In genomic region chr5:36489225-36489624, GRCm38 (mm10) we compare ENCODE assay signal across 8 mouse cellular contexts. TPM values are rescaled to one million over a fixed set of nuclear protein-coding genes. Genes with fewer than 3 reads are reported as not detected.
DNase-seq lines count a peak whose midpoint lies in the region.

No protein-coding gene starts in this region.

- peak; percentile 31 for DNase-seq in heart, adult 8-10 months (ENCODE audit: low spot score)
- no peak for DNase-seq in heart, adult 11 months
- peak; percentile 28 for DNase-seq in thymus, postnatal 25 days
- no peak for DNase-seq in thymus, adult 18-20 months
- DNase-seq in kidney, postnatal 14 days: peak; percentile 57
- DNase-seq in testis, postnatal 10 days (ENCODE audit: low spot score): peak; percentile 63
- DNase-seq in layer of hippocampus, postnatal 25 days (ENCODE audit: extremely low spot score in 1 of 2, low spot score in 1 of 2): no peak
- no peak for DNase-seq in gastrocnemius, postnatal 10 days

RNA-seq across cellular contexts. Expression of gene Ccdc96, which starts 4.8 kb away (rescaled TPM):
- total RNA-seq in heart, adult 8-10 months (2022): under 1 TPM; 0.25 to 0.49 (median 0.31) TPM
- 1 to 10 TPM; 1.1 to 1.5 TPM for total RNA-seq in layer of hippocampus, postnatal 25 days (2021)
- total RNA-seq in gastrocnemius, postnatal 10 days (2021): under 1 TPM; 0.12 to 0.16 TPM

RNA-seq across cellular contexts. Expression of gene Tada2b, which starts 5.1 kb away (rescaled TPM):
- total RNA-seq in heart, adult 8-10 months (2022): 10 to 100 TPM; 13.8 to 17.5 (median 15.3) TPM
- total RNA-seq in layer of hippocampus, postnatal 25 days (2021): 10 to 100 TPM; 32.6 to 34.1 TPM
- 10 to 100 TPM; 12.0 to 12.1 TPM for total RNA-seq in gastrocnemius, postnatal 10 days (2021)

RNA-seq across cellular contexts. Expression of gene Grpel1, which starts 24.4 kb away (rescaled TPM):
- 10 to 100 TPM; 61.7 to 66.2 (median 64.4) TPM for total RNA-seq in heart, adult 8-10 months (2022)
- total RNA-seq in layer of hippocampus, postnatal 25 days (2021): 10 to 100 TPM; 21.8 to 24.7 TPM
- 10 to 100 TPM; 32.7 to 36.2 TPM for total RNA-seq in gastrocnemius, postnatal 10 days (2021)

Comparison
In these comparisons a context has a peak if more than half of its experiments do, and no peak if none do; other contexts are left out.
1. DNase-seq: peak in heart, adult 8-10 months (single experiment), thymus, postnatal 25 days (single experiment), kidney, postnatal 14 days (single experiment) and testis, postnatal 10 days (single experiment); none in heart, adult 11 months (single experiment), thymus, adult 18-20 months (0 of 2), layer of hippocampus, postnatal 25 days (0 of 2) and gastrocnemius, postnatal 10 days (single experiment).